Mouse (Mus musculus) limb, embryonic 11.5 days (tissue): Measurements from ENCODE around the gene Rmnd5b. TPM values are rescaled to one million over a fixed set of nuclear protein-coding genes. Genes with fewer than 3 reads are reported as not detected.

Source experiments
- ATAC-seq: fragments of 200-750 bp; cut with Nextera tagmentation; 2 replicates; pipeline ENCODE4 v1.8.0; 2017; ENCODE audit warnings: low read depth; ENCODE audit not compliant: insufficient number of reproducible peaks, low FRiP score, low TSS enrichment
- DNase-seq: peaks from one replicate; pipeline ENCODE4 v3.0.0-alpha.2; 2015; ENCODE audit warnings: low spot score
- H3K27ac ChIP-seq: fragments of 300-500 bp; sonication (generic); replicated peaks from 2 replicates; pipeline ENCODE4 v1.5.1; 2014; ENCODE audit warnings: low read depth, mild to moderate bottlenecking, low read length
- H3K27me3 ChIP-seq: fragments of 300-500 bp; sonication (generic); 2 replicates; pipeline ENCODE4 v1.6.1; 2014; ENCODE audit warnings: mild to moderate bottlenecking, low read length, mixed read lengths; ENCODE audit not compliant: control insufficient read depth, insufficient read depth
- H3K36me3 ChIP-seq: fragments of 300-500 bp; sonication (generic); 2 replicates; pipeline ENCODE4 v1.6.1; 2014; ENCODE audit warnings: mild to moderate bottlenecking, low read length, moderate library complexity, mixed read lengths; ENCODE audit not compliant: control insufficient read depth, insufficient read depth
- H3K4me1 ChIP-seq: fragments of 300-500 bp; sonication (generic); 2 replicates; pipeline ENCODE4 v1.6.1; 2014; ENCODE audit warnings: low read length, mixed read lengths; ENCODE audit not compliant: control insufficient read depth, insufficient read depth
- H3K4me2 ChIP-seq: fragments of 300-500 bp; sonication (generic); 2 replicates; pipeline ENCODE4 v1.6.1; 2014; ENCODE audit warnings: low read depth, mild to moderate bottlenecking, moderate library complexity; ENCODE audit not compliant: severe bottlenecking
- H3K4me3 ChIP-seq: fragments of 300-500 bp; sonication (generic); 2 replicates; pipeline ENCODE4 v1.5.1; 2014; ENCODE audit warnings: low read depth, low read length
- H3K9ac ChIP-seq: fragments of 300-500 bp; sonication (generic); 2 replicates; pipeline ENCODE4 v1.6.1; 2014; ENCODE audit warnings: mild to moderate bottlenecking, low read length
- H3K9me3 ChIP-seq: fragments of 300-500 bp; sonication (generic); 2 replicates; pipeline ENCODE4 v1.6.1; 2016; ENCODE audit warnings: low read length; ENCODE audit not compliant: control insufficient read depth
- WGBS: fragments of 180-500 bp; shearing (Covaris S2); extraction: QIAGEN DNeasy Blood & Tissue Kit; methylation state at CpG from one replicate; pipeline ENCODE4 v1.1.7; 2014; 5-methylcytosine and 5-hydroxymethylcytosine counted together
- polyA plus RNA-seq: library from polyadenylated mRNA; unstranded; fragments of >200 nt; fragmentation: Nextera tagmentation; extraction: Ambion mirVana; gene quantifications from 2 replicates; pipeline ENCODE4 v1.2.1, GENCODE M21; 2014

The Rmnd5b gene
- polyA plus RNA-seq, result 38.1 and 40.8 TPM in 2 replicates

DNA sequence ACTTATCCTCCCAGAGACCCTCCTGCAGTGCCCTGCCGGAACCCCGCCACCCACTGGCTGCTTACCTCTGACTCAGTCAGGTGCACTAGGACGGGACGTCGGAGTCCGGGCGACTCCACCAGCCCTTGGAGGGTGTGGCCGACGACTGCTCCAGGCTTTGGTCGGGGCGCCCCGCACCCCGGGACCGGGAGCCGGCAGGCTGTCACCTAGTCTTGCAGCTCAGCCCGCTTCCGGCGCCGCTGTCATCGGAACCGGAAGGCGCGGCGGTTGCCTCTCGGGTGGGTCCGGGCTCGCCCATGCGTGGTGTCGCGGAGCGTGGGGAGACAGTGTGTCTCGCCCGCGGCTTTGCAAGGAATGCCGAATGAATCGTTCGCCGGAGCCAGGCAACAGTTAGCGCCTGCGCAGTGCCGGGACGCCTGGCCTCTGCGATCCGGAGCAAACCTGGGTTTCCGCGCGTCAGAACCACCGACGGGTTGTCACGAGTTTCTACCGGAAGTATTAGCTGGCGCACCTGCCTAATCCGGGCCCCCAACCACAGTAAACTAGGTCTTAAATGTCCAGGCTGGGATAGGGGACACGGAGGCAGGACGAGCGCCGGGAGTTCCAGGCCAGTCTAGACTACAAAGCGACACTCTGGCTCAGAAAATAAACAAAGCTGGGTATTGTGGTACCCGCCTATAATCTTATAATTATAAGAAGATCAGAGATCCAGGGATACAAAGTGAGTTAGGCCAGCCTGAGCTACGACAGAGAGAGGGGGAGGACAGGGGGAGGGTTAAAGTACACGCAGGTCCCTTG, at the start of gene Rmnd5b:
TSS of gene Rmnd5b (minus strand) at position 372 of the 798 bp plus-strand sequence.
- H3K4me1 ChIP-seq, result peaks cover 9% of the 10 kb centered on the region
- peak; percentile 69 for ATAC-seq
- H3K4me3 ChIP-seq, result peak within 1 kb of the TSS; percentile 72
- H3K9me3 ChIP-seq, result no peaks in the 10 kb centered on the region
- peak within 1 kb of the TSS; percentile 76 for H3K4me2 ChIP-seq
- no peaks in the 10 kb centered on the region for H3K27me3 ChIP-seq
- peak within 1 kb of the TSS; percentile 72 for H3K9ac ChIP-seq
- DNase-seq, result peak; percentile 89
- under 1% methylated on average over 61 of the region's 61 CpGs for WGBS
- peak within 1 kb of the TSS; percentile 40; the same call in 1 of the 2 replicates for H3K27ac ChIP-seq
- no peaks in the 10 kb centered on the region; the same call in 1 of the 2 replicates for H3K36me3 ChIP-seq

DNA sequence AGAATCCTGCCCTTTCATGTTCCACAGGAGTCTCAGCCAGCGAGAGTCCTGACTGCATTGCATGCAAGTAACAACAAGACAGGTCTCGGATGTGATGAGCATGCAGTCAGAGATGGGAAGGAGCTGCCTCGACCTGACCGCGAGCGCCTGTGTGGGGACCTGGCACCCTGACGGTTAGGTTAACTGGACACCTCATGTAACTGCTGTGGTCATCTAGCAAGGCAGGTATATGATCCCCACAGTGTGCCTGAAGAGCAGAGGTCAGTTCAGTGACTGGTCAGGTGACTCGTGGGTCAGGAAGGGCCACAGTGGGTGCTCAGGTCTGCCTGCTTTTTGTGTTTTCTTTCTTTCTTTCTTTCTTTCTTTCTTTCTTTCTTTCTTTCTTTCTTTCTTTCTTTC, 46.3 kb upstream of the Rmnd5b start:
- H3K4me1 ChIP-seq, result no peaks in the 10 kb centered on the region
- no peaks in the 10 kb centered on the region for H3K9me3 ChIP-seq
- no peak overlapping the region for H3K27ac ChIP-seq
- no peak for DNase-seq
- no peak overlapping the region for H3K9ac ChIP-seq
- no peaks in the 10 kb centered on the region for H3K27me3 ChIP-seq
- H3K36me3 ChIP-seq, result no peaks in the 10 kb centered on the region
- 39% methylated on average over 8 of the region's 8 CpGs for WGBS
- ATAC-seq, result no peak
- H3K4me2 ChIP-seq, result no peak overlapping the region
- no peak overlapping the region for H3K4me3 ChIP-seq

DNA sequence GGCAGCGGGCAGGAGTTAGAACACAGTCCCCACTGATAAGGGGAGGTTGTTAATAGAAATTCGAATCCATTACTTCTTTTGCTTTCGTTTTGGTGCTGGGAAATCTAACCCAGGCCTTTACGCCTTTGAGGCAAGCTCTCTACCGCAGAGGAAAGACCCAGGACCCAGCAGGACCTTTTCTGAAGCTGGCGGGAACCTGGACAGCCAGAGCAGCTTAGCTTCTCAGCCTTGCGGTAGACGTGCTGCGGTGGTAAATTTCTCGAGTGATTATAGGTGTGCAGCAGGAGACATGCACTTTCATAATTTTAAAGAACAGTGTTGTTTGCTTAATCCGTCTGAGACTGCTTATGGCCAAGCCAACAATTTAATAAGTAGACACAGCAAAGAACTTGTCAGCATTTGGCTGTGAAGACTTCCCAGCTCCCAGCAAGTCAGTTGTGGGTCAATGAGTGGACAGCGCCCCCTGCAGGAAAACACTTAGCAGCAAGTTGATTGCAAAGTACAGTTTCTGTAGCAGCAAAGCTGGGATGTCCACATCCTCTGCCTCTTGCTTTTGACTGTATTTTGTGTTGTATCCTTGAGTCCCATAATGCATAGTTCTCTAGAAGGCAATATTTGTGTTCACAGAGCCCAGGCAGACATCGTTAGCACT, 45.8 kb upstream of the Rmnd5b start:
- Histone ChIP-seq H3K9ac (no peak overlapping the region), H3K36me3 (no peaks in the 10 kb centered on the region), H3K27ac (no peak overlapping the region), H3K9me3 (no peaks in the 10 kb centered on the region), H3K4me3 (no peak overlapping the region), H3K4me1 (no peaks in the 10 kb centered on the region), H3K4me2 (no peak overlapping the region), H3K27me3 (no peaks in the 10 kb centered on the region)
- ATAC-seq, result no peak
- DNase-seq, result peak; percentile 94
- 34% methylated on average over 13 of the region's 13 CpGs for WGBS

DNA sequence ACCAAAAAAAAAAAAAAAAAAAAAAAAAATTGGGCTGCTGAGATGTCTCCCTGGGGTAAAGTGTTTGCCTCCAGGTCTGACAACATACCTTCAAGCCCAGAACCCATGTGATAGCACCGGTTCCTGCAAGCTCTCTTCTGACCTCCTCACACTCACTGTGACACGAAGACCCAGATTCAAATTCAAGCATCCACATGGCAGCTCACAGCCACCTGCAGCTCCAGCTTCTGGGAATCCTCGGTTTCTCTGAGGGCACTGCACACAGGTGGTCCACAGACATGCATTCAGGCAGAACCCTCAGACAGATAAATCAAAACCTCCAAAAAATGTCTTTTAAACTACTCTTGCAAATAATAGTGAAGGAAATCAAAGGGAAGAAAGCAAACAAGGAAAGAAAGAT, 43.8 kb upstream of the Rmnd5b start:
- Histone ChIP-seq H3K27me3 (no peaks in the 10 kb centered on the region), H3K27ac (no peak overlapping the region), H3K9ac (no peak overlapping the region), H3K4me2 (no peak overlapping the region), H3K36me3 (no peaks in the 10 kb centered on the region), H3K4me3 (no peak overlapping the region), H3K4me1 (no peaks in the 10 kb centered on the region), H3K9me3 (no peaks in the 10 kb centered on the region)
- ATAC-seq (no peak), DNase-seq (no peak)
- 77% methylated on average over 3 of the region's 3 CpGs for WGBS

DNA sequence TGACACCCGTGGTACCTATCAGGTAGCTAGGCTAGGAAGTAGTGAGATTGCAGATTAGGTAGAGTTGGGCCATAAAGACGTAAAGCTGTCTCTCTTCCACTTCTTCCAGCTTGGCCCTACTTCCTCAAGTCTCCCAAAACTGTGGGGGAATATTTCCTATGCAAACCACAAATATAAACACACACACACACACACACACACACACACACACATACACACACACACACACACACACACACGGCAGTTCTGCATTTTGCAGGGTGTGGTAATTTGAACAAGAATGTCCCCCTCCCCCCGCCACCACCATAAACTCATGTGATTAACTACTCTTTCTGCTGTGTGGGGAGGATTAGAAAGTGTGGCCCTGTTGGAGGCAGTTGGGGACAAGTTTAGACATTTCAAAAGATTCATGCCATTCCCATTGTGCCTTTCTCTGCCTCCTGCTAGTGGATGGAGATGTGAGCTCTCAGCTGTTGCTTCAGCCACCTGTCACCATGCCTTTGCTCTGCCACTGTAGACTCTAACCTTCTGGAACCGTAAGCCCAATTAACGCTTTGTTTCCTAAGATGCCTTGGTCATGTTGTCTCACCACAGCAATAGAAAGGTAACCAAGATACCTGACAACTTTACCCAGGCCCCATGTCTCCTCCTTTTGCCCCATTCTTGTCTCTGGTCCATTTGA, 42.2 kb upstream of the Rmnd5b start:
- no peaks in the 10 kb centered on the region for H3K9me3 ChIP-seq
- H3K4me1 ChIP-seq, result no peaks in the 10 kb centered on the region
- H3K36me3 ChIP-seq, result no peaks in the 10 kb centered on the region
- no peak overlapping the region for H3K9ac ChIP-seq
- no peak overlapping the region for H3K4me3 ChIP-seq
- 64% methylated on average over 6 of the region's 6 CpGs for WGBS
- DNase-seq (no peak), ATAC-seq (no peak)
- H3K27me3 ChIP-seq, result no peaks in the 10 kb centered on the region
- no peak overlapping the region for H3K4me2 ChIP-seq
- no peak overlapping the region for H3K27ac ChIP-seq

DNA sequence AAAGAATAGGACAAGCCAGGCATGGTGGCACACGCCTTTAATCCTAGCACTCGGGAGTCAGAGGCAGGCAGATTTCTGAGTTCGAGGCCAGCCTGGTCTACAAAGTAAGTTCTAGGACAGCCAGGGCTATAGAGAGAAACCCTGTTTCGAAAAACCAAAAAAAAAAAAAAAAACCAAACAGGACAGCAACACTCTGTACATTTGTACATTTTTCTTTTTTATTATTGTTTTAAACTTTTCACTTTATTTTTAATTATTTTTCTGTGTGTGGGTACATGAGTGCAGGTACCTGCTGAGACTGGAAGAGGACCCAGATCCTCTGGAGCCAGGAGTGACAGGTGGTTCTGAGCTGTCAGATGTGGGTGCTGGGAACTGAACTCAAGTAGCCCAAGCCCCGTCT, 39.7 kb upstream of the Rmnd5b start:
- Histone ChIP-seq H3K27ac (no peak overlapping the region), H3K36me3 (no peaks in the 10 kb centered on the region), H3K9ac (no peak overlapping the region), H3K9me3 (no peaks in the 10 kb centered on the region), H3K4me2 (no peak overlapping the region), H3K4me3 (no peak overlapping the region), H3K27me3 (no peaks in the 10 kb centered on the region), H3K4me1 (no peaks in the 10 kb centered on the region)
- ATAC-seq, result no peak
- DNase-seq, result no peak
- WGBS, result 80% methylated on average over 5 of the region's 5 CpGs

DNA sequence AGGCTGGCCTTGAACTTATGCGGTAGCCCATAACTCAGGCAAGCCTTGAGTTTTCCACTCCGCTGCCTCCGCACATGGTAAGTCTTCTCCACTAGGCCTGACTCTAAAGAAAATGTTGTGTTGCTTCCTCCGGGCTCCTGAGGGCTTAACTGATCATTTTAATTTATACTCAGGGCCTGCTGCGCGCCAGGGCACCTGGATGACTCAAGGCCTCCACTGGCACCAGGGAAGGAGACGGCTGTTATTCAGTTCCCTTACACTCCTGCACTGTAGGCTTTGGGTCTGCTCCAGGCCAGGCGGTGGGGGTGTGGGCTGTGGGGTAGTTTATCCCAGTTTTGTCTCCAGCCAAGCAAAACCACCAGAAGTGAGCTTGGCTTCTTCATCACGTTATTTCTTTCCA, 37.6 kb upstream of the Rmnd5b start:
- H3K4me2 ChIP-seq, result no peak overlapping the region
- no peak overlapping the region for H3K9ac ChIP-seq
- no peak overlapping the region for H3K27ac ChIP-seq
- no peaks in the 10 kb centered on the region for H3K27me3 ChIP-seq
- no peak for ATAC-seq
- H3K4me3 ChIP-seq, result no peak overlapping the region
- no peaks in the 10 kb centered on the region for H3K36me3 ChIP-seq
- no peak for DNase-seq
- H3K9me3 ChIP-seq, result no peaks in the 10 kb centered on the region
- no peaks in the 10 kb centered on the region for H3K4me1 ChIP-seq
- 85% methylated on average over 9 of the region's 9 CpGs for WGBS

DNA sequence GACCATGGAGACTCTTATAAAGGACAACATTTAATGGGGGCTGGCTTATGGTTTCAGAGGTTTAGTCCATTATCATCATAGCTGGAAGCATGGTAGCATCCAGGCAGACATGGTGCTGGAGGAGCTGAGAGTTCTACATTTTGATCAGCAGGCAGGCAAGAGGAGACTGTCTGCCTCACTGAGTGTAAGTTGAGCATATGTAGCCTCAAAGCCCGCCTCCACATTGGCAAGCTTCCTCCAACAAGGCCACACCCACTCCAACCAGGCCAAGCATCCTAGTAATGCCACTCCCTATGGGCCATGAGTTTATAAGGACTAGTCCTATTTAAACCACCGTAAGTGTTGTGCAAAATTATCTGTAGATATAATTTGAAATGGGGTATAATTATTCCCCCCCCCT, 35.7 kb upstream of the Rmnd5b start:
- H3K9me3 ChIP-seq, result no peaks in the 10 kb centered on the region
- H3K36me3 ChIP-seq, result no peaks in the 10 kb centered on the region
- H3K27me3 ChIP-seq, result no peaks in the 10 kb centered on the region
- 81% methylated on average over 2 of the region's 2 CpGs for WGBS
- ATAC-seq, result no peak
- no peaks in the 10 kb centered on the region for H3K4me1 ChIP-seq
- no peak overlapping the region for H3K9ac ChIP-seq
- H3K4me2 ChIP-seq, result no peak overlapping the region
- DNase-seq, result no peak
- no peak overlapping the region for H3K4me3 ChIP-seq
- no peak overlapping the region for H3K27ac ChIP-seq
